Mouse (Mus musculus): Measurements from ENCODE around the gene Zranb1. TPM values are rescaled to one million over a fixed set of nuclear protein-coding genes. Genes with fewer than 3 reads are reported as not detected.
A peak's percentile ranks its signal among the peaks of the same experiment; 100 is the strongest.

The Zranb1 gene
- total and polyA plus RNA-seq, 3 experiments = 11.3 to 17.6 (median 11.6) TPM

- Histone ChIP-seq H3K27ac (ENCODE audit: insufficient read depth, low read depth) (no peak overlapping the region), H3K9ac (ENCODE audit: insufficient read depth, low read depth) (no peak overlapping the region), H3K9me3 (replicated peaks; ENCODE audit: low read length) (no peaks in the 10 kb centered on the region), H3K36me3 (replicated peaks in 1 of 2; ENCODE audit: control insufficient read depth in 1 of 2, insufficient read depth in 1 of 2, low read length in 1 of 2) (peaks cover 0 to 8% of the 10 kb centered on the region in 2 experiments), H3K4me2 (ENCODE audit: insufficient read depth, low read depth, poor library complexity, severe bottlenecking) (no peak overlapping the region), H3K27me3 (replicated peaks) (peaks cover 7% of the 10 kb centered on the region), H3K4me3 (replicated peaks in 1 of 3; ENCODE audit: low read depth in 2 of 3, low read length in 2 of 3, poor library complexity in 1 of 3) (no peak overlapping the region), H3K79me2 (replicated peaks; ENCODE audit: control insufficient read depth, extremely low read depth, insufficient read depth, poor library complexity, severe bottlenecking) (no peaks in the 10 kb centered on the region), H3K4me1 (ENCODE audit: control insufficient read depth in 1 of 2, insufficient read depth in 2 of 2) (peaks cover 22 to 40% of the 10 kb centered on the region in 2 experiments)
- in situ Hi-C loops (cut with MboI; ENCODE audit: low pct_ligation_motif_present, low pct_unique_long_range_greater_than_20kb, low sequenced_read_pairs) (no loop called here), dilution Hi-C loops (cut with MboI; ENCODE audit: extremely low pct_ligation_motif_present, extremely low pct_unique_long_range_greater_than_20kb, low sequenced_read_pairs) (no loop called here)
- TF ChIP-seq ELF1 (IDR thresholded peaks at IDR 0.05; ENCODE audit: low read depth, low read length) (peak; percentile 37; the same call in 1 of the 2 replicates), CHD2 (IDR thresholded peaks at IDR 0.05; ENCODE audit: low read length) (peak; percentile 87), MYC (IDR thresholded peaks at IDR 0.05; ENCODE audit: low read depth, low read length) (peak; percentile 35; the same call in 1 of the 2 replicates), EP300 (IDR thresholded peaks at IDR 0.05; ENCODE audit: low read length) (0 out of 2 replicates have a peak, but pooled peaks have one; percentile 1), ETS1 (conservative IDR thresholded peaks at IDR 0.05; ENCODE audit: low read depth, low read length) (no peak), MAX (IDR thresholded peaks at IDR 0.05; ENCODE audit: low read length) (peak; percentile 68; the same call in 1 of the 2 replicates), IRF4 (IDR thresholded peaks at IDR 0.05; ENCODE audit: low read depth, low read length) (peak; percentile 40; the same call in 1 of the 2 replicates), RAD21 (IDR thresholded peaks at IDR 0.05; ENCODE audit: low read depth, low read length) (no peak), CHD1 (IDR thresholded peaks at IDR 0.05; ENCODE audit: low read depth, low read length) (peak; percentile 84), USF1 (IDR thresholded peaks at IDR 0.05; ENCODE audit: low read depth, low read length) (peak; percentile 7; the same call in 1 of the 2 replicates)
- no peak for DNase-seq (ENCODE audit: extremely low read depth)
Measured at GRCm38 (mm10) chr7:133005772-133006171, 74.8 kb downstream of the Zranb1 start.

- H3K36me3 ChIP-seq (replicated peaks in 1 of 2; ENCODE audit: control insufficient read depth in 1 of 2, insufficient read depth in 1 of 2, low read length in 1 of 2) = no peaks in the 10 kb centered on the region
- no peak overlapping the region for H3K4me3 ChIP-seq (replicated peaks in 1 of 3; ENCODE audit: low read depth in 2 of 3, low read length in 2 of 3, poor library complexity in 1 of 3)
- no peak overlapping the region for H3K9ac ChIP-seq (ENCODE audit: insufficient read depth, low read depth)
- peaks cover 22 to 26% of the 10 kb centered on the region in 2 experiments for H3K4me1 ChIP-seq (ENCODE audit: control insufficient read depth in 1 of 2, insufficient read depth in 2 of 2)
- in situ Hi-C loops (cut with MboI; ENCODE audit: low pct_ligation_motif_present, low pct_unique_long_range_greater_than_20kb, low sequenced_read_pairs) = no loop called here
- dilution Hi-C loops (cut with MboI; ENCODE audit: extremely low pct_ligation_motif_present, extremely low pct_unique_long_range_greater_than_20kb, low sequenced_read_pairs) = no loop called here
- H3K79me2 ChIP-seq (replicated peaks; ENCODE audit: control insufficient read depth, extremely low read depth, insufficient read depth, poor library complexity, severe bottlenecking) = no peaks in the 10 kb centered on the region
- H3K27ac ChIP-seq (ENCODE audit: insufficient read depth, low read depth) = no peak overlapping the region
- no peak overlapping the region for H3K4me2 ChIP-seq (ENCODE audit: insufficient read depth, low read depth, poor library complexity, severe bottlenecking)
- DNase-seq (ENCODE audit: extremely low read depth) = no peak
- TF ChIP-seq USF1 (IDR thresholded peaks at IDR 0.05; ENCODE audit: low read depth, low read length) (no peak), POLR2A (IDR thresholded peaks at IDR 0.05; ENCODE audit: low read depth, low read length) (no peak), SMC3 (IDR thresholded peaks at IDR 0.05; ENCODE audit: low read depth, low read length) (no peak), ZC3H11A (IDR thresholded peaks at IDR 0.05; ENCODE audit: low read depth, low read length) (no peak), USF2 (conservative IDR thresholded peaks at IDR 0.05; ENCODE audit: low read depth, low read length) (no peak), ZKSCAN1 (IDR thresholded peaks at IDR 0.05; ENCODE audit: borderline replicate concordance, low read depth, low read length) (no peak), EP300 (IDR thresholded peaks at IDR 0.05; ENCODE audit: low read length) (no peak), KAT2A (IDR thresholded peaks at IDR 0.05; ENCODE audit: insufficient replicate concordance, low read length) (no peak), MYC (IDR thresholded peaks at IDR 0.05; ENCODE audit: low read depth, low read length) (no peak), BHLHE40 (IDR thresholded peaks at IDR 0.05; ENCODE audit: low read depth, low read length) (no peak), UBTF (IDR thresholded peaks at IDR 0.05; ENCODE audit: low read depth, low read length) (no peak), NRF1 (IDR thresholded peaks at IDR 0.05; ENCODE audit: low read depth, low read length) (no peak), IRF4 (IDR thresholded peaks at IDR 0.05; ENCODE audit: low read depth, low read length) (no peak), CTCF (conservative IDR thresholded peaks at IDR 0.05 in 1 of 2, IDR thresholded peaks at IDR 0.05 in 1 of 2; ENCODE audit: low read depth in 2 of 2, low read length in 2 of 2) (no peak), MXI1 (IDR thresholded peaks at IDR 0.05; ENCODE audit: low read depth, low read length) (no peak), NELFE (IDR thresholded peaks at IDR 0.05; ENCODE audit: low read depth, low read length) (no peak)
- H3K9me3 ChIP-seq (replicated peaks; ENCODE audit: low read length) = no peaks in the 10 kb centered on the region
- H3K27me3 ChIP-seq (replicated peaks) = peaks cover 16% of the 10 kb centered on the region
Measured at GRCm38 (mm10) chr7:133007343-133007742, 76.4 kb downstream of the Zranb1 start.
